Mouse (Mus musculus) c-Kit-negative CD71-positive TER-119-positive erythroid progenitor cells, embryonic 14.5 days (primary cell): ENCODE measurements around the gene Olfr1284.
"Not testable (repeated sequence)": the region's sequence is repeated elsewhere in the genome, so short reads cannot be mapped to it uniquely, and the experiment has no call there.

Experiments used
- DNase-seq: peaks from one replicate; pipeline ENCODE4 v3.0.0-alpha.2; 2013; ENCODE audit warnings: low read depth, low spot score

Gene Olfr1284

GRCm38 (mm10) chr2:111375222-111375621 is at the start of gene Olfr1284:
Gene Olfr1284 (plus strand): TSS chr2:111375522.
- DNase-seq = no peak

- DNase-seq = no peak
These were observed 49.1 kb upstream of the Olfr1284 start, which contains the start of gene Olfr1281 for GRCm38 (mm10) chr2:111326220-111326619. Gene Olfr1281 (plus strand): TSS chr2:111326520.

GRCm38 (mm10) chr2:111333721-111334120 is 41.6 kb upstream of the Olfr1284 start:
- DNase-seq = not testable (repeated sequence)

GRCm38 (mm10) chr2:111335976-111336375 is 39.3 kb upstream of the Olfr1284 start, which contains the start of gene Olfr1282:
Gene Olfr1282 (minus strand): TSS chr2:111336076.
- no peak for DNase-seq

- DNase-seq = no peak
These were observed 8.8 kb upstream of the Olfr1284 start, which contains the start of gene Olfr1283 for GRCm38 (mm10) chr2:111366490-111366889. Gene Olfr1283 (plus strand): TSS chr2:111366790.

- DNase-seq = no peak
These were observed 47.6 kb downstream of the Olfr1284 start, which contains the start of gene Olfr1286 for GRCm38 (mm10) chr2:111422931-111423330. Gene Olfr1286 (minus strand): TSS chr2:111423115.
